Mouse (Mus musculus): Measurements from ENCODE around the gene Tox4. TPM values are rescaled to one million over a fixed set of nuclear protein-coding genes. Genes with fewer than 3 reads are reported as not detected.

Tox4 gene
- polyA plus RNA-seq, 1 experiment = 96.7 TPM

DNA sequence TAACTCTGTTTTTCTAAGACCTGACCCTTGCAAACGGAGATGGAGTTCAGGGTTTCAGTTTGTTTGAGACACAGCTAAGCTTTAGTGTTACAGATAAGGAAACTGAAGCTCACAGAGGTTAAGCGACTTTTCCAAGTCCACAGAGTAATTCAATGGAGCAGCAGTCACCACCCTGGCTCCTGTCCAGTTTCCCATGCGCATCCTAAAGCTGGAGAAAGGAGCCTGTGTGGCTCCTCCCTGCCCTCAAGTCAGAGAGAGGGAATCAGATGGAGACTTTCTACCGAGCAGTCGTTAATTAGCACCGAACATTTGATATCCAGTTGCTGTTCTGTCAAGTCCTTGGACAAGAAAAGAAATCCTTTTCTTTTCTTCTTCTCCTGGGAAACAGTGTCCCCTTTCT, 40.4 kb downstream of the Tox4 start:
- WGBS = 92% methylated on average over 6 of the region's 6 CpGs
- no peaks in the 10 kb centered on the region for H3K27me3 ChIP-seq (ENCODE audit: control insufficient read depth, insufficient read depth, low read length)

DNA sequence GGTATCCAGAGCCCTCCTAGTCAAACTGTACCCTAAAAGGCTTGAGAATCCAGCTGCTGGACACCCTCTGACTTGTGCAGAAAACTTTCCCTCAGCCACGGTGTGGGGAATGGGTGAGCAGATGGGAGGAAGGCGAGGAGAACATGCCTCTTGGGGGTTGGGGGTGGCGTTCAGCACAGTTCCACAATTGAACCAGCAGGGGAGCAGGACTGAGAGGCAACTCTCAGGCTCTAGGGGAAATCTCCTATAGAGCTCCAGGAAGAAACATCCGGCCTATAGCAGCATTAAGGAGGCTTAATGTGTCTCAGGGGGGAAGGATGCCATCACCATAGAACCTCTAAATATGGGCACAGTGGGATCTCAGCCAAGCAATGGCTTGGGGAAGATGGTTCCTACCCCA, 46.9 kb downstream of the Tox4 start:
- peaks cover 9% of the 10 kb centered on the region for H3K27me3 ChIP-seq (ENCODE audit: control insufficient read depth, insufficient read depth, low read length)
- no peaks in the 10 kb centered on the region for H3K36me3 ChIP-seq (ENCODE audit: control insufficient read depth, insufficient read depth, low read length)
- 45% methylated on average over 4 of the region's 4 CpGs for WGBS
- H3K27ac ChIP-seq (ENCODE audit: control insufficient read depth, insufficient read depth, low read length) = no peak overlapping the region
- no peaks in the 10 kb centered on the region for H3K4me1 ChIP-seq (replicated peaks; ENCODE audit: control insufficient read depth, insufficient read depth, low read length)
- no peak for TF ChIP-seq CTCF (IDR thresholded peaks at IDR 0.05; ENCODE audit: borderline replicate concordance, control insufficient read depth, extremely low read depth, insufficient read depth, low read length, poor library complexity)
- TF ChIP-seq POLR2A (IDR thresholded peaks at IDR 0.05; ENCODE audit: control insufficient read depth, extremely low read depth, insufficient read depth, low read length, poor library complexity) = no peak
- no peak for DNase-seq
- no peak overlapping the region for H3K4me3 ChIP-seq (ENCODE audit: control insufficient read depth, insufficient read depth, low read length)

More for the DNA sequence above, 40.4 kb downstream of the Tox4 start:
- Histone ChIP-seq H3K4me1 (replicated peaks; ENCODE audit: control insufficient read depth, insufficient read depth, low read length) (peaks cover 19% of the 10 kb centered on the region), H3K36me3 (ENCODE audit: control insufficient read depth, insufficient read depth, low read length) (no peaks in the 10 kb centered on the region), H3K4me3 (ENCODE audit: control insufficient read depth, insufficient read depth, low read length) (no peak overlapping the region), H3K27ac (ENCODE audit: control insufficient read depth, insufficient read depth, low read length) (no peak overlapping the region)
- DNase-seq = no peak
- TF ChIP-seq POLR2A (IDR thresholded peaks at IDR 0.05; ENCODE audit: control insufficient read depth, extremely low read depth, insufficient read depth, low read length, poor library complexity) (no peak), CTCF (IDR thresholded peaks at IDR 0.05; ENCODE audit: borderline replicate concordance, control insufficient read depth, extremely low read depth, insufficient read depth, low read length, poor library complexity) (no peak)

DNA sequence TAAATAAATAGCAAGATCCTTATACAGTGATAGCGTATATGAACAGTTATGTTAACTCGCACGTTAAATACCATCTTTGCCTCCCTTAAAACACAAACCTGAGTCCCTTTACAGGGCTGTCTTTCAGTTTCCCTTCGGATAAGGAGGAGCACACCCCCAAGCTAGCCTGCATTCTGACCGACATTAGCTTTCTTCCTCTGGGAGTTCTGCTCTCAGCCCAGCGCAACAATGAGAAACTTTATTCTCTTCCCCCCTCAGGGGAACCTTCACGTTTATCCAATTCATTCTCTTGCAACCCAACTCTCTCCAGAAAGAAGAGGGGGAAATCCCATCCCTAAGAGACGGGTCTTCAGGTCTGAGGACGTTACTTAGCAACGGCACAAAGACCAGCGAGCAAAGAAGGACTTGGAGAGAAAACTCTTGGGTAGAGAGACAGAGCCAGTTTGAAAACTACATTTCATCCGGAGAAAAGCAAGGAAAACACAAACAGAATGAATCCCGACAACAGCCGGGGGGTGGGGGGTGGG, 48.5 kb downstream of the Tox4 start:
- Histone ChIP-seq H3K27ac (ENCODE audit: control insufficient read depth, insufficient read depth, low read length) (no peak overlapping the region), H3K27me3 (ENCODE audit: control insufficient read depth, insufficient read depth, low read length) (peaks cover 9% of the 10 kb centered on the region), H3K4me3 (ENCODE audit: control insufficient read depth, insufficient read depth, low read length) (no peak overlapping the region), H3K4me1 (replicated peaks; ENCODE audit: control insufficient read depth, insufficient read depth, low read length) (no peaks in the 10 kb centered on the region), H3K36me3 (ENCODE audit: control insufficient read depth, insufficient read depth, low read length) (no peaks in the 10 kb centered on the region)
- DNase-seq = no peak
- WGBS = 11% methylated on average over 14 of the region's 14 CpGs
- no peak for TF ChIP-seq POLR2A (IDR thresholded peaks at IDR 0.05; ENCODE audit: control insufficient read depth, extremely low read depth, insufficient read depth, low read length, poor library complexity)
- no peak for TF ChIP-seq CTCF (IDR thresholded peaks at IDR 0.05; ENCODE audit: borderline replicate concordance, control insufficient read depth, extremely low read depth, insufficient read depth, low read length, poor library complexity)

DNA sequence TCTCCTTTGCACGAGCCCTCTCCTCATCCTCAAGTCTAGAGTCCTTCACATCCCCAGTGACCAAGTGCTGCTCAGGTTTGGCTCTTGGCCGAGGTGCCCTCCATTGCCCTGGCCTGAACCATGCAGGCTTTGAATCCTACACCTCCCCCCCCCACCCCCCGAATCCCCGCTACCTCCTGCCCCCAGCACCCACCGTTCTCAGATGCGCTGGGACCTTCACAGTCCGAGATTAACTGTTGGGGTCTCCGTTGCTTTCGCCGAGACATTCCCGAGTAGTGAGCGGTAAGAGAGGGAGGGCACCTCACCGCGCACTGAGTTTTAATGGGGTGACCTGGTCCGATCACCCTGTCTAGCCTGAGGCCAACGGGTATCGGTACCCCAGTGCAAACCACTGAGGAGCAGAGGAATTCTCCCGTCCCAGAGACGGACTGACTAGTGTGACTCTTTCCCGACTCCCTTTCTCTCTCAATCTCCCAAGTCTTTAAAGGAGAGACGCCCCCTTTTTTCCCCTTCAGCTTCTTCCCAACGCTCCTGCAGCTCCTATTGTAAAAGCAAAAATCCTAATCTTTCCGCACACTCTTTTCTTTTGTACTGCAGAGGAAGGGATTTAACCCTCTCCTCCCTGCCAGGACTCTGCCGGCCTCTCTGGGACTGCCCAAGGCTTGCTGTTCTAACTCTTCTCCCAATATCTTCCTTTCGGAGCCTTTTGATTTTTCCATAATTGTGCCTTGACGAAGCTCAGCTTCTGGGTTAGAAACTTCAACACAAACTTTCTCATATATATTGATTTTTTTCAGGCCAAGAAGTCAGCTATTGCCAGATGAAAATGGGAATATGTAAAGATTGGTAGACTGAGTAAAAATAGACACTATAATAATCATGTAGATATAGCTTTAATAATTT, 49.2 kb downstream of the Tox4 start, which contains the start of gene Sall2:
Gene Sall2, minus strand, starts transcription at position 853 of the 903 bp plus-strand sequence.
- Histone ChIP-seq H3K4me3 (ENCODE audit: control insufficient read depth, insufficient read depth, low read length) (no peak within 1 kb of the TSS), H3K36me3 (ENCODE audit: control insufficient read depth, insufficient read depth, low read length) (no peaks in the 10 kb centered on the region), H3K27me3 (ENCODE audit: control insufficient read depth, insufficient read depth, low read length) (peaks cover 9% of the 10 kb centered on the region), H3K4me1 (replicated peaks; ENCODE audit: control insufficient read depth, insufficient read depth, low read length) (no peaks in the 10 kb centered on the region), H3K27ac (ENCODE audit: control insufficient read depth, insufficient read depth, low read length) (no peak within 1 kb of the TSS)
- no peak for TF ChIP-seq POLR2A (IDR thresholded peaks at IDR 0.05; ENCODE audit: control insufficient read depth, extremely low read depth, insufficient read depth, low read length, poor library complexity)
- TF ChIP-seq CTCF (IDR thresholded peaks at IDR 0.05; ENCODE audit: borderline replicate concordance, control insufficient read depth, extremely low read depth, insufficient read depth, low read length, poor library complexity) = no peak
- whole genome bisulfite sequencing = 7% methylated on average over 26 of the region's 26 CpGs
- DNase-seq = no peak

DNA sequence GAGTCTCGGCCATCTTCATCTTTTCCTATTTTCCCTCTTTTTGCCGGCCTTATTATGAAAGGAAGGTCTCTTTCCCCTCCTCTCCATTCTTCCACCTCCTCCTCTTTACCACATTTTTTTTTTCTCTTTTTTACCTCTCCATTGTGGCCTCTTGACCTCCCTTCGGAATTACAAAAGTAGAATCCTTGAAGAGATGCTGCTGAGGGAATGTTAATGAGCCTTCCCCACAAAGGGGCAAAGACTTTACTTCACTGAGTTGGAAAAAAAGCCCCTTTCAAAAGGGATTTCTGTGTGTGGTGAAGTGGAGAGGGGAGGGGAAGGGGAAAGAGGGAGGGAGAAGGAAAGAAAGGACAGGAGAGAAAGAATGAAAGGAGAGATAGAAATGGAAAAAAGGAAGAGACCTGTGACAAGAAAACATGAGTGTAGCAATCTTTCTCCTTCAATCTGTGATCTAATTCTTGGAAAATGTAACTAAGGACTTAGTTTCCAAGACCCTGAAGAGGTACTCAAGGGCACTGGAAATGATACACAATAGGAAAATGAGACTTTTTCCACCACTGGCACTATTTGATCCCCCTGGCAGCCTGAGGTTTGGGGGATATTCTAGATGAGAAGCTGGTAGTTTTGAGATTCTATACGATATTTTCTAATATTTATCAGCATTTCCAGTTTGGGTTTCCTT, 52.3 kb downstream of the Tox4 start:
- TF ChIP-seq POLR2A (IDR thresholded peaks at IDR 0.05; ENCODE audit: control insufficient read depth, extremely low read depth, insufficient read depth, low read length, poor library complexity) = no peak
- no peak for TF ChIP-seq CTCF (IDR thresholded peaks at IDR 0.05; ENCODE audit: borderline replicate concordance, control insufficient read depth, extremely low read depth, insufficient read depth, low read length, poor library complexity)
- Histone ChIP-seq H3K27me3 (ENCODE audit: control insufficient read depth, insufficient read depth, low read length) (peaks cover 9% of the 10 kb centered on the region), H3K4me3 (ENCODE audit: control insufficient read depth, insufficient read depth, low read length) (no peak overlapping the region), H3K4me1 (replicated peaks; ENCODE audit: control insufficient read depth, insufficient read depth, low read length) (no peaks in the 10 kb centered on the region), H3K36me3 (ENCODE audit: control insufficient read depth, insufficient read depth, low read length) (no peaks in the 10 kb centered on the region), H3K27ac (ENCODE audit: control insufficient read depth, insufficient read depth, low read length) (no peak overlapping the region)
- 49% methylated on average over 4 of the region's 4 CpGs for WGBS
- no peak for DNase-seq

DNA sequence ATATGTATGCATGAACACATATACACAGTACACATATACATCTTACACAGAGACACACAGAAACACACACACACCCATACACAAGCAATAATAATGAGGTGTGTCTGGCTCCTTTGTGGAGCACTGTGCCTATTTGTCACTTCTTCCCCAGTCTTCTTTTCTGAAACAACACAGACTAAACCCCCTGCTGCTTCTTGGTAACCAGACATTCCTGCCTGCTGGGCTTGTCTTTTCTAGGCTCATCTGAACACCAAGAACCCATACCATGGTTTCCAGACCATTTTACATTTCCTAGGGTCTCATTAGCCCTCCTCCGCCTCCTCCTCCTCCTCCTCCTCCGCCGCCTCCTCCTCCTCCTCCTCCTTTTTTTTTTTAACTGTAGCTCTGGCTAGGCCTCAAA, 53.2 kb downstream of the Tox4 start:
- 100% methylated on average over 1 of the region's 3 CpGs for WGBS
- TF ChIP-seq CTCF (IDR thresholded peaks at IDR 0.05; ENCODE audit: borderline replicate concordance, control insufficient read depth, extremely low read depth, insufficient read depth, low read length, poor library complexity) = no peak
- TF ChIP-seq POLR2A (IDR thresholded peaks at IDR 0.05; ENCODE audit: control insufficient read depth, extremely low read depth, insufficient read depth, low read length, poor library complexity) = no peak
- no peaks in the 10 kb centered on the region for H3K4me1 ChIP-seq (replicated peaks; ENCODE audit: control insufficient read depth, insufficient read depth, low read length)
- DNase-seq = no peak
- peaks cover 9% of the 10 kb centered on the region; the same call in 1 of the 2 replicates for H3K27me3 ChIP-seq (ENCODE audit: control insufficient read depth, insufficient read depth, low read length)
- H3K4me3 ChIP-seq (ENCODE audit: control insufficient read depth, insufficient read depth, low read length) = no peak overlapping the region
- no peak overlapping the region for H3K27ac ChIP-seq (ENCODE audit: control insufficient read depth, insufficient read depth, low read length)
- no peaks in the 10 kb centered on the region for H3K36me3 ChIP-seq (ENCODE audit: control insufficient read depth, insufficient read depth, low read length)
